Mouse (Mus musculus) stomach, embryonic 15.5 days (tissue): ENCODE results near the gene Padi3. TPM values are rescaled to one million over a fixed set of nuclear protein-coding genes. Genes with fewer than 3 reads are reported as not detected.

ENCODE experiments used
- ATAC-seq: fragments of 200-750 bp; cut with Nextera tagmentation; 2 replicates; pipeline ENCODE4 v1.8.0; 2017; ENCODE audit warnings: low read depth, moderate number of reproducible peaks, moderate TSS enrichment; ENCODE audit not compliant: insufficient read depth, low FRiP score
- H3K27ac ChIP-seq: fragments of 300-500 bp; sonication (generic); 2 replicates; pipeline ENCODE4 v1.5.1; 2015; ENCODE audit warnings: mild to moderate bottlenecking, inconsistent platforms
- H3K27me3 ChIP-seq: fragments of 300-500 bp; sonication (generic); replicated peaks from 2 replicates; pipeline ENCODE4 v1.6.1; 2015; ENCODE audit warnings: inconsistent platforms
- H3K36me3 ChIP-seq: fragments of 300-500 bp; sonication (generic); 2 replicates; pipeline ENCODE4 v1.6.1; 2015; ENCODE audit warnings: inconsistent platforms
- H3K4me1 ChIP-seq: fragments of 300-500 bp; sonication (generic); 2 replicates; pipeline ENCODE4 v1.6.1; 2015; ENCODE audit warnings: inconsistent platforms
- H3K4me2 ChIP-seq: fragments of 300-500 bp; sonication (generic); 2 replicates; pipeline ENCODE4 v1.6.1; 2015; ENCODE audit warnings: mild to moderate bottlenecking, inconsistent platforms
- H3K4me3 ChIP-seq: fragments of 300-500 bp; sonication (generic); replicated peaks from 2 replicates; pipeline ENCODE4 v1.5.1; 2015; ENCODE audit warnings: inconsistent platforms
- H3K9ac ChIP-seq: fragments of 300-500 bp; sonication (generic); 2 replicates; pipeline ENCODE4 v1.6.1; 2015; ENCODE audit warnings: inconsistent platforms
- H3K9me3 ChIP-seq: fragments of 300-500 bp; sonication (generic); 2 replicates; pipeline ENCODE4 v1.6.1; 2016; ENCODE audit warnings: inconsistent platforms
- WGBS: fragments of 180-500 bp; shearing (Covaris S2); methylation state at CpG from one replicate; pipeline ENCODE4 v1.1.7; 2015; 5-methylcytosine and 5-hydroxymethylcytosine counted together
- polyA plus RNA-seq: library from polyadenylated mRNA; unstranded; fragments of >200 nt; fragmentation: Nextera tagmentation; extraction: Ambion mirVana; gene quantifications from 2 replicates; pipeline ENCODE4 v1.2.1, GENCODE M21; 2015

Gene Padi3
- polyA plus RNA-seq, 1 experiment from 2014 or later, result 0.18 TPM

GRCm38 (mm10) chr4:140789983-140790382, 20.5 kb downstream of the Padi3 start:
- 76% methylated on average over 4 of the region's 4 CpGs for WGBS

DNA sequence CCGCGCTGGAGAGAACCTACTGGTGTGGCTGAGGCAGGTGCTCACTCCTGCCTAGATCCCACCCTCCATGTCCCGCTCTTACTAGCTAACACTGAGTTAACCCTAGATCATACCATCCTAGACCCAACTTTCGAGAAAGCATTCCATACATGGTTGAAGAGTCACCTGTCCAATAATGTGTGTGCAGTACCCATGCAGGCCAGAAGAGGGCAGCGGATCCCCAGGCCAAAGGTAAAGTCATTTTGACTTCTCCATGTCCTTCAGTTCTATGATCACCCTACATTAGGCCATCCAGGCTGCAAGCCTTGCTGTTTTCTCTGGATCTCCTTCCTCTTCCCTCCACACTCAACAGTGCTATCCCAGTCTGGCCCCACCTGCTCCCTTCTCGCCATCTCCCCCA, 21.5 kb downstream of the Padi3 start:
- H3K4me1 ChIP-seq, result no peaks in the 10 kb centered on the region
- no peak overlapping the region for H3K9ac ChIP-seq
- 48% methylated on average over 6 of the region's 6 CpGs for WGBS
- no peaks in the 10 kb centered on the region for H3K27me3 ChIP-seq
- no peak for ATAC-seq
- H3K9me3 ChIP-seq, result no peaks in the 10 kb centered on the region
- no peak overlapping the region for H3K4me2 ChIP-seq
- H3K4me3 ChIP-seq, result no peak overlapping the region
- H3K27ac ChIP-seq, result no peak overlapping the region
- H3K36me3 ChIP-seq, result no peaks in the 10 kb centered on the region

More at GRCm38 (mm10) chr4:140789983-140790382, 20.5 kb downstream of the Padi3 start:
- Histone ChIP-seq H3K36me3 (no peaks in the 10 kb centered on the region), H3K4me1 (no peaks in the 10 kb centered on the region), H3K27me3 (no peaks in the 10 kb centered on the region), H3K9me3 (no peaks in the 10 kb centered on the region), H3K27ac (no peak overlapping the region), H3K9ac (no peak overlapping the region), H3K4me2 (no peak overlapping the region), H3K4me3 (no peak overlapping the region)
- ATAC-seq, result no peak

DNA sequence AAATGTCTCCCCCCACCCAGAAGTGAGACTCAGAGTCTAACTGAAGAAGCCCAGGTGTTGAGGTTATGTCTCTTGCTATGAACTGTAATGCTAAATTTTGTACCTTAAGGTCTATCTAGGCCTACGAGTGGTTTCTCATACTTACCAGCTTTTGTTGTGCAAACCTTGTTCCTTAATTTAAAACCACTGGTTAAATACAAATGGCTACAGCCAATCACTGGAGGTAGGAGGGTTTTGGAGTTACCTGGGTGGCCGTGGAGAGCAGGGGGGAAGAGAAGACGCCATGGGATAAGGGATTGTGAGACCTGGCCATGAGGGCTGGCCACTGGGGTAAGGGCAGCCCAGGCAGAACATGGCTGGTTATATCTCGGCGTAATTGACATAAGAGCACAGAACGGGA, 22.2 kb downstream of the Padi3 start:
- ATAC-seq, result no peak
- WGBS, result 78% methylated on average over 6 of the region's 6 CpGs
- H3K4me2 ChIP-seq, result no peak overlapping the region
- no peak overlapping the region for H3K4me3 ChIP-seq
- no peaks in the 10 kb centered on the region for H3K4me1 ChIP-seq
- no peaks in the 10 kb centered on the region for H3K36me3 ChIP-seq
- no peaks in the 10 kb centered on the region for H3K27me3 ChIP-seq
- H3K9me3 ChIP-seq, result no peaks in the 10 kb centered on the region
- no peak overlapping the region for H3K9ac ChIP-seq
- H3K27ac ChIP-seq, result no peak overlapping the region

DNA sequence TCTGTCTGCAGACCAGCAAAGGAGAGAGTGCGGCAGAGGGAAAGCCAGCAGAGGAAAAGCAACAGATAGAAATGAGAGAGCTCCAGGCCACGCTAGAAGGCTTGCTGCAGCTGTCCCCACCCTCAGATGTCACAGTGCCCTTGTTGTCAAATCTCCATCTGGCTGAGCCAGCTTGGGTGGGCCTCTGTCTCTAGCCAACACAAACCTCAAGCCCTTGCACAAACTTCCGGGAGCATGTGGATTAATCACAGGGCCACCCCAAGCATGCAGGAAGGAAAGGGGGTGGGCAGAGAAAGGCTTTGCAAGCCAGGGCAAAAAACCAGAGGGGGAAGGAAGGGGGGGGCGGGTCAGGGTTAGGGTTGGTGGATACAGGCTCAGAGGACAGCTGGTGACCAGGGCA, 23.0 kb downstream of the Padi3 start:
- H3K27ac ChIP-seq, result no peak overlapping the region
- H3K4me1 ChIP-seq, result no peaks in the 10 kb centered on the region
- ATAC-seq, result no peak
- WGBS, result 49% methylated on average over 3 of the region's 4 CpGs
- no peaks in the 10 kb centered on the region for H3K27me3 ChIP-seq
- no peak overlapping the region for H3K4me2 ChIP-seq
- H3K9me3 ChIP-seq, result no peaks in the 10 kb centered on the region
- H3K4me3 ChIP-seq, result no peak overlapping the region
- no peaks in the 10 kb centered on the region for H3K36me3 ChIP-seq
- H3K9ac ChIP-seq, result no peak overlapping the region

DNA sequence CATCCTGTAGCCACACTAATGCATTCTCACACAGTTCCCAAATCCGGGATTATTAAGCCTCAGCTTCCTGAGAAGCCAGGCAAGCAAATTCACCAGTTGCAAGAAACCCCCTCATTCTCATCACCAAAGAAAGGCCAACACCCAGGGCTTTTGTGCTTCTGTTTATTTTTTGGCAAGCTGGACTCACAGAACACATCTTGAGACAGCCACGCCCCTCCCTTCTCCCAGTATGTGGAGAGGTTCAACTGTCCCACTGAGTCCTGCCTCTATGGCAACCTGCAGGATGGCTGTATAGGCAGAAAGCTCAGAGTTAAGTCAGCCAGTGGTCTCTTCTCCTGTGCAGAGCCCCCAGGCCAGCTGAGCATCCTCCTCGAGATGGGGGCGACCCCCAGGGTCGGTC, 25.2 kb downstream of the Padi3 start:
- no peak overlapping the region for H3K4me2 ChIP-seq

GRCm38 (mm10) chr4:140784292-140784945, 26.0 kb downstream of the Padi3 start:
- Histone ChIP-seq H3K9ac (no peak overlapping the region), H3K4me1 (0 out of 2 replicates have a peak, but pooled peaks cover 4% of the 10 kb centered on the region), H3K4me3 (no peak overlapping the region), H3K27ac (no peak overlapping the region), H3K27me3 (no peaks in the 10 kb centered on the region), H3K9me3 (no peaks in the 10 kb centered on the region), H3K4me2 (no peak overlapping the region), H3K36me3 (no peaks in the 10 kb centered on the region)
- WGBS, result 93% methylated on average over 9 of the region's 9 CpGs
- no peak for ATAC-seq

More for the DNA sequence above, 25.2 kb downstream of the Padi3 start:
- no peaks in the 10 kb centered on the region for H3K9me3 ChIP-seq
- no peaks in the 10 kb centered on the region for H3K36me3 ChIP-seq
- H3K9ac ChIP-seq, result no peak overlapping the region
- no peaks in the 10 kb centered on the region for H3K4me1 ChIP-seq
- 79% methylated on average over 5 of the region's 5 CpGs for WGBS
- H3K27ac ChIP-seq, result no peak overlapping the region
- H3K4me3 ChIP-seq, result no peak overlapping the region
- ATAC-seq, result no peak
- no peaks in the 10 kb centered on the region for H3K27me3 ChIP-seq

DNA sequence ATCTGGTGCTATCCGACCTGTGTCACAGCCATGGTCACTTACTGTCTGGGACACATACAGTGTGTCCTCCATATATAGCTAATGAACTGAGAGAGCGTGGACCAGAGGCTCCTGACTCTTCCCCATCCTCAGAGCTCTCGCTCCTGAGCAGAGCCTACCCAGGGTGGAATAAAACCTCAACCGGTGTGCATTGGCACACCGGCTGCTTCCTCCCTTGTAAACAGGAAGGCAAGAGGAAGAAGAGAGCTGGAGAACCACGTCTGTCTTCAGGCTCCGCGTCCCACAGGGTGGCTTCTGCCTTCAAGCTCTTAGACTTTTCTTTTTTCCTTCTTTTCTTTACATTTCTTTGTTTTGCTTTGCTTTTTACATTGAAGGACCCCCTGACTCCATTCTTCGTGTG, 27.6 kb downstream of the Padi3 start:
- Histone ChIP-seq H3K4me1 (0 out of 2 replicates have a peak, but pooled peaks cover 4% of the 10 kb centered on the region), H3K4me2 (no peak overlapping the region), H3K27ac (no peak overlapping the region), H3K27me3 (no peaks in the 10 kb centered on the region), H3K36me3 (no peaks in the 10 kb centered on the region), H3K9me3 (no peaks in the 10 kb centered on the region), H3K9ac (no peak overlapping the region), H3K4me3 (no peak overlapping the region)
- no peak for ATAC-seq
- WGBS, result 81% methylated on average over 9 of the region's 9 CpGs

- 71% methylated on average over 14 of the region's 14 CpGs for WGBS
- Histone ChIP-seq H3K9me3 (no peaks in the 10 kb centered on the region), H3K4me2 (no peak overlapping the region), H3K27ac (no peak overlapping the region), H3K27me3 (no peaks in the 10 kb centered on the region), H3K4me3 (no peak overlapping the region), H3K4me1 (0 out of 2 replicates have a peak, but pooled peaks cover 4% of the 10 kb centered on the region), H3K36me3 (no peaks in the 10 kb centered on the region), H3K9ac (no peak overlapping the region)
- ATAC-seq, result no peak
Measured at GRCm38 (mm10) chr4:140780507-140780906, 29.9 kb downstream of the Padi3 start.

- WGBS, result 30% methylated on average over 19 of the region's 19 CpGs
- no peak; the same call in 1 of the 2 replicates for ATAC-seq
Measured at GRCm38 (mm10) chr4:140779803-140780397, 30.5 kb downstream of the Padi3 start.

GRCm38 (mm10) chr4:140776623-140777022, 33.8 kb downstream of the Padi3 start:
- no peak for ATAC-seq
- H3K9me3 ChIP-seq, result no peaks in the 10 kb centered on the region
- 0 out of 2 replicates have a peak, but pooled peaks cover 4% of the 10 kb centered on the region for H3K4me1 ChIP-seq
- no peak overlapping the region for H3K4me2 ChIP-seq
- no peaks in the 10 kb centered on the region for H3K36me3 ChIP-seq
- WGBS, result 66% methylated on average over 13 of the region's 13 CpGs
- H3K4me3 ChIP-seq, result no peak overlapping the region
- H3K9ac ChIP-seq, result no peak overlapping the region
- H3K27me3 ChIP-seq, result no peaks in the 10 kb centered on the region
- no peak overlapping the region for H3K27ac ChIP-seq

More at GRCm38 (mm10) chr4:140779803-140780397, 30.5 kb downstream of the Padi3 start:
- Histone ChIP-seq H3K4me2 (no peak overlapping the region), H3K27me3 (no peaks in the 10 kb centered on the region), H3K36me3 (no peaks in the 10 kb centered on the region), H3K9me3 (no peaks in the 10 kb centered on the region), H3K27ac (no peak overlapping the region), H3K4me3 (no peak overlapping the region), H3K9ac (no peak overlapping the region), H3K4me1 (0 out of 2 replicates have a peak, but pooled peaks cover 4% of the 10 kb centered on the region)

DNA sequence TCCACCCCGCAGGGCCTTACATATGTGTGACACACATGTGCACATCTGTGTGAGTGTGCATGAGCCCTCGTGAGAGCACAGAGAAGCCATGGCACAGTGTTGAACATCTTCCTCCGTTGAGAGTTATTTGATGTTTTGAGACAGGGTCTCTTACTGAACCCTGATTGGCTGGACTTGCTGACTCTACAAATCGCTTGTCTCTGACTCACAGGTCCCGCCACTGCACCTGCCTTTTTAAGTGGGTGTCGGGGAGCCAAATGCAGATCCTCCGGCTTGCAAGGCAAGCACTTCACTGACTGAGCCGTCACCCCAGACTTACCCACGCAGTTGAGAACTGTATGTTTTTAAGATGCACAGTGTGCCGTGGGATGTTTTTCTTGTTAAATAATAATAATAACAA, 34.6 kb downstream of the Padi3 start:
- Histone ChIP-seq H3K9me3 (no peaks in the 10 kb centered on the region), H3K36me3 (no peaks in the 10 kb centered on the region), H3K4me3 (no peak overlapping the region), H3K9ac (no peak overlapping the region), H3K4me1 (0 out of 2 replicates have a peak, but pooled peaks cover 4% of the 10 kb centered on the region), H3K4me2 (no peak overlapping the region), H3K27ac (no peak overlapping the region), H3K27me3 (no peaks in the 10 kb centered on the region)
- WGBS, result 80% methylated on average over 10 of the region's 10 CpGs
- ATAC-seq, result no peak

DNA sequence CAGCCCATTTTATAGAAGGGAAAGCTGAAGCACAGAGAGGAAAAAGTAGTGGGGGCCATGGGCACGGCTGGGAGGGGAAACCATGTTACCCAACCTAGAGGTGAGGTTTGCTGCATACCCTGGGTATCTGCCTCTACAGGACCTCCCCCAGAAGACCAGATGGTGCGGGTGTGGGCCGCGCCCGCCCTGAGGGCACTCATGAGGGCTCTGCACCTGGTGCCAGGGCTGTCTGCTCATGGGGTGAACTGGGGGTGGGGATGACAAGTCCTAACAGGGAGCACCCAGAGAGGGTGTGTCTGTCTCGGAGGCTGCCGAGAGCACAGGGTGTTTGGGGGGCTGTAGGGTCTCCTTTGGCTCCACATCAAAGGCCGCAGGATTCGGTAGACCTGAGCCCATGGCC, 35.6 kb downstream of the Padi3 start:
- H3K9ac ChIP-seq, result no peak overlapping the region
- H3K4me2 ChIP-seq, result no peak overlapping the region
- WGBS, result 85% methylated on average over 9 of the region's 9 CpGs
- no peaks in the 10 kb centered on the region for H3K9me3 ChIP-seq
- H3K4me3 ChIP-seq, result no peak overlapping the region
- H3K36me3 ChIP-seq, result no peaks in the 10 kb centered on the region
- ATAC-seq, result no peak
- 0 out of 2 replicates have a peak, but pooled peaks cover 7% of the 10 kb centered on the region for H3K4me1 ChIP-seq
- no peaks in the 10 kb centered on the region for H3K27me3 ChIP-seq
- no peak overlapping the region for H3K27ac ChIP-seq
